Mouse (Mus musculus): ENCODE measurements around the gene Rfc3. TPM values are rescaled to one million over a fixed set of nuclear protein-coding genes. Genes with fewer than 3 reads are reported as not detected.
"Not testable (repeated sequence)": the region's sequence is repeated elsewhere in the genome, so short reads cannot be mapped to it uniquely, and the experiment has no call there.

Rfc3 gene
- 10 to 100 TPM; 36.5 to 40.3 TPM for polyA plus RNA-seq (2017; shearing (Covaris generic))

DNA sequence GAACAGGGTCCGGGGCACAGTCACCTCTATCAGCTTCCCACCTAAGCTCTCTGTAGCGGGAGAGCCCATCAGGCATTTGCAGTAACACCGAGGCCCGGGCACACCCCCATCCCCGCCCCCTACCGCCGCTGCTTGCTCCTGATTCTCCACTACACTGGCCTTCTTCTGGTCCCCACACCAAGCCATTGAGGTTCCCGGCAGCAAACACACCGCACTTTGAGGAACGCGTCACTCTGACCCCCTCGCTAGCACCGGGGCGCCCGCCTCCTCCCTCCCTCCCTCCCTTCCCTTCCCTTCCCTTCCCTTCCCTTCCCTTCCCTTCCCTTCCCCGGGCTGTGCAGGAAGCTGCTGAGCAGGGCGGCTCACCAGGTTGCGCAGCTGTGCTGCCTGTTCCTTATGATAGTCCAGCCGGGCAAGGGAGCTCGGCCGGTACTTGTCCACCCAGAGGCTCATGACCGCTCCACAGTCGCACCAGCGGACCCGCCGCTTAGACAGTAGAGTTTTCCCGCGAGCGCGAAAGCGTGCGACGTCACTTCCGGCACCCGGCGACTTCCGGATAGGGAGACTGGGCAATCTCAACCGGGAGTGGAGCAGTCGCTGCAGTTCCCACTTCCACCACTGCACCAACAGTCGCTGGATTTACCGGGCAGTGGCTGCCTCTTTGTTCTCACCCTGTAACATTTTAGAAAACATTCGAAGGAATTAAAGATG, at the start of gene Rfc3:
TSS of gene Rfc3 (minus strand) at position 543 of the 711 bp plus-strand sequence.
- peak; percentile 99 for ATAC-seq

DNA sequence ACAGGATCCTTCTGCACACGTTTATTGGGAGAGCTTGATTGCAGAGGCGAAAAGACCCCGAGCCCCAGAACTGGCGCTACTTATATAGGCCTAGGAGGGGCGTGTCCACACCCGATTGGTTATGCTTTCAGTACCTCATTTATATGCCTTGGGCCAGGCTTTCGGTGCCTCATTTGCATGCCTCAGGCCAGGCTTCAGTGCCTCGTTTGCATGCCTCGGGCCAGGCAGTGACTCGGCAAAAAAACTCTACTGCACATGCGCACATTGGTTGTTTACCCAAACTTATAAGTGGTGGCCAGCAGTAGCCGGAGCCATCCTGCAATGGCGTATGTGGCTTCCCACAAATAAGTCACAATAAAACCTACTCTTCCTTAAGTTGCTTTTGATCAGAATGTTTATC, 42.6 kb upstream of the Rfc3 start:
- not testable (repeated sequence) for ATAC-seq

DNA sequence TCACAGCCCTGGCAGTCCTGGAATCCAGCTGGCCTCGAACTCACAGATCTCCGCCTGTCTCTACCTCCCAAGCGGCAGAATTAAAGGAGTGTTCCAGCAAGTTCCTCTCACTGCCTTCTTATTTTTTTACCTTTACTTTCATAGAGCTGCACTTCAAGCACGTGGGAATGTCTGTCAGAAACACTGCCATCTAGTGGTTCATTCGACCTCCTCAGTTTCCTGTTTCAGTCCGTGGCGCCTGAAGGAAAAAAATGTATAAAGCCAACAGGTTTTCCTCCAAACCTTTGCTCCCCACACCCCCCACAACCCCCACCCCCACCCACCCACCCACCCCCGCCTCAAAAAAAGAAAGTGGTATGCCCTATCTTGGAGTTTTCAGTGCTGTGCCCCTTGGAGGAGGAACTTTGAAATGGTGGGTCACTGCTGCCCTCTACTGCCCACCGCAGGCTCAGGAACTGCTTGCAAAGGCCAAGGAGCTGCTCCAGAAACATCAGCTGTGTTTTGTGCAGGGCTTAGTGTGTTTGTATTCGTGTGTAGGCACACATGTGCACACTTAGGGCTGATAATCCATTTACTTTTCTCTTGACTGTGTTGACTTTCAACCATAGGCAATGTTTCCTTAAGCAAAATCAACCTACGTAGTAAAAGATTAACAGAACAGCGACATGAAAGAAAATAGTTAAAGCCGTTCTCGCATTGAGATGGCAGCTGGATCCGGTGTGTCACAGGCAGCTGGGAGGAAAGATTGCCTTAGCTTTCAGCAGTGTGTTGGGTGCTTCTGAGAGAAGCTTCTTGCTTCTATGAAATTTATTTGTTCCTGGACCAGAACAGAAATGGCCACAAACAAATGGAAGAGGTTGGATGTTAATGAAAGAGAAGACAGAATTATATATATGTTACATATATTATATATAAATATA, 35.8 kb upstream of the Rfc3 start:
- peak; percentile 89 for ATAC-seq

DNA sequence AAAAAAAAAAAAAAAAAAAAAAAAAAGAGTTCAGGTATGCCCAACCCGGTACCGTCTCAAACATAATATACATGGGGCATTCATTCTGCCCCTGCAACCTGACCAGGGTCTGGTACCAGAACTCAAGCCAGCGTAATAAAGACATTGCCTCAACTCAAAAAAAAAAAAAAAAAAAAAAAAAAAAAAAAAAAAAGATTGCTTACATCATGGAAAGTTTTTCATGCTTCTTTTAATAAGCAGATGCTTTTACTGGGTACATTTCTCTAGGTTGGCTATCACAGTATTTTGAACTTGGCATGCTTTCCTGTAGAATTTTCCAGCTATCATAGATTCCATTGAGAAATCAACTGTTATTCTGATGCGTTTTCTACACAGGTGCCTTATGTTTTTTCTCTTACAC, 11.2 kb upstream of the Rfc3 start:
- ATAC-seq = no peak

DNA sequence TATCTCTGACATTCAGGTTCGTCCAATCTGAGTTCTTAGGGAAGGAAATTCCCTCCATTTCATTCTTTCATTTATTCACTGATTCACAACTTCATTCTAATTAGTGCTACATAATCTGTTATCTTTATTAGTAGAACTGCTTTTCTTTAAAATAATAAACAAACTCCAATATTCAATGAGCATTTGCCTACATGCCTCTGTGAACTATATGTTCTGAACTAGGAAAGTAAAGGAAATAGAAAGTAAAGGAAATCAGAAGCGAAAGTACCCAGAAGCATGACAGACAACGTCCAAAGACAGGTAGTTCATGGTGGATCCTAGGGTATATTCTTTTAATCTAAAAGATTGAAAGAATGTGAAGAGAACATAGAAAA, 356 bp upstream of the Rfc3 start:
- no peak for ATAC-seq

DNA sequence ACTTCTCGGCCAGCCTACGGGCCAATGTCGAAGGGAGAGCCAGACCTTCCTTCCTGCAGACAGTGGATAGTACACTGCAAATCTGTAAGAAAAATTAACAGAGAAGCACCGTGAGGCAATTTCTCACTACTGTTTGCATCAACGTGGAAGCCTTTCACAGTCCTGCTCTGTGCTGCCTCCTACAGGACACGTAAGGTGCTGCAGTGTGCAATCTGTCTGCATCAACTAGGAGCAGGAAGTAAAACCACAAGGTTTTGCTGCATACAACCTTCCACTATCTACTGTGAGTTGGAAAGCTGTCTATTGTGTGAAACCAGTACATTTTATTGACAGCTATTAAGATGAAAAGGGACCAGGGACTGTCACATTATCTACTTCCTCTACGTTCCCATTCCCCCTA, 6.2 kb downstream of the Rfc3 start:
- ATAC-seq = peak; percentile 57

DNA sequence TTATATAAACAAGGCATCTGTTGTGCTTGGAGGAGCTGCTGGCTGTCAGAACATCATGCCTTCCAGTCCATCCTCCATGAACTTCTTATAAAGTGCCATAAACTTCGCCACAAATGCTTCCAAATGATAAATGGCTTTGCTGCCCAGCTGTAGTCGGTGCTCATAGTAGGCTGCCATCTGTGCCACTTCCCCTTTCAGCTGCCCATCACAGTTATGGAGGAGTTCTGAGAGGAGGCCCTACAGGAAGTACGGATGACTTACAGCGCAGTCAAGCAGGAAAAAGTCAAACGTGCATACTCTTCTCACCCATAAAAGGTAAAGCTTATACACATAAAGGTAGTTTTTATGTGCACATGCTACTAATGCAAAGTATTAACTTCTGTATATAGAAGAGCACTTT, 8.2 kb downstream of the Rfc3 start:
- no peak for ATAC-seq

DNA sequence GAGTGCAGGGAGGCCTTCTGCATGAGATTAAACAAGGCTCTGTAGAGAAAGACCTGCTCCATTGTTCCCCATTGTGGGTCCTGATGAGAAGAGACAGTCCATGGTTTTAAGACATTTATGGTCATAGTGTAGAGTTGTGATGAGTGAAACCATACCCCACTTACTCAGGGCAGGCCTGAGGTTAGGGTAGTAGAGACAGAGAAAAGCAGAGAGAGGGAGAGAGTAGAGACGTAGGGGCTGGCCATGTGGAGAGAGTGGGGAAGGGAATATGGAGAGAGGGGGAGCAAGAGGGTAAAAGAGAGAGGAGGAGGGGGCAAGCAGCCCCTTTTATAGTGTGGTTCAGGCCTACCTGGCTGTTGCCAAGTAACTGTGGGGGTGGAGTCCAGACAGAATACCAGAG, 8.9 kb downstream of the Rfc3 start:
- no peak for ATAC-seq

DNA sequence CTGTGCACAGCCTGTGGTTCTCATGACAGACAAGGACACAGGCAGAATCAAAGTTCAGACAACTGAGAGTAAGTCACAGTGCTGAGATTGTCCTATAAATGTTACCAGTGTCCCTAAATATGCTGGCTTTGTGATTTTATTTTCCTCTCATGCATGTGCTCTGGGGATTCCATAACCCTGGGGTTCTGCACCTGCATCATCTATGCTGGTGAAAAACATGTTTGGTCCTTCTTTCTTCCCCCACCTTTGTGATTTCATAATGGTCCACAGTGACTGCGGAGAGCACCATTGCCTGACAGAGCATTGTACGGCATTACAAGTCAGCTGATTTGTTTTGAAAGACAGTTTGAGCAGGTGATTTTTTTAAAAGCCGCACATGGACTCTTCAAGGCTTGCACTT, 45.1 kb downstream of the Rfc3 start, which contains the start of gene Vmn2r18:
TSS of gene Vmn2r18 (minus strand) at position 101 of the 400 bp plus-strand sequence.
- no peak for ATAC-seq

DNA sequence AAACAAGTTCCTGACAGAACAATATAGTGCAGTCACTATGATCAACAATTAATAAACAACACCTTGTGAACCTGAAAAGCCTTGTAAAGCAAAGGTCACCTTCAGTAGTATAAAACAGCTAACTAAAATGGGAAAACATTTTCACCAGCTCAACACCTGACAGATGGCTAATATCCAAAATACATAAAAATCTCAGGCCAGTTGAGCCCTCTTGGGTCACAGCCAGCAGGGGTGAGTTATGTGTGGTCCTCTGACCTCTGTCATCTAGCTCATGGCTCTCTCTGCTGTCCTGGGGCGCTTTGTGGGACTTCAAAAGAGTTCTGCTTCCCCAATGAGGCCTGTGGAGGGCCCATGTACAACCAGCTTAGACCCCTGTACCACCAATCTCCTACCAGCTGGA, 49.3 kb downstream of the Rfc3 start:
- no peak for ATAC-seq

Other genes starting within 250 kb of the Rfc3 start
- not detected for gene Gm42906, start 223.1 kb downstream of the Rfc3 start, polyA plus RNA-seq (2017; shearing (Covaris generic))
- under 1 TPM in 1 of 2 experiments, not detected in 1; 0.08 TPM for gene Vmn2r18, start 45.2 kb downstream of the Rfc3 start, polyA plus RNA-seq (2017; shearing (Covaris generic))

All from activated CD4-positive, CD25-positive, alpha-beta regulatory T cell, adult 4 months (primary cell).